Mouse (Mus musculus) embryonic stem cell, embryonic (primary cell): Measurements from ENCODE around the gene Elmo1.

Experiments
- CTCF ChIA-PET, 4 experiments: fragments of 300-600 bp in 2 of 4; fragments of 350-600 bp in 2 of 4; sonication (Branson Sonifier 250); formaldehyde crosslinking; loops; one replicate each; lab custom pipeline; 2022; ENCODE audit warnings: inconsistent platforms in 2 of 4; lab: Charles Lee
- POLR2A ChIA-PET, 4 experiments: fragments of 300-600 bp in 2 of 4; fragments of 350-600 bp in 2 of 4; sonication (Branson Sonifier 250); formaldehyde crosslinking; loops; one replicate each; lab custom pipeline; 2022; ENCODE audit warnings: antibody characterized with exemption in 4 of 4, inconsistent platforms in 1 of 4; lab: Charles Lee

Gene Elmo1

DNA sequence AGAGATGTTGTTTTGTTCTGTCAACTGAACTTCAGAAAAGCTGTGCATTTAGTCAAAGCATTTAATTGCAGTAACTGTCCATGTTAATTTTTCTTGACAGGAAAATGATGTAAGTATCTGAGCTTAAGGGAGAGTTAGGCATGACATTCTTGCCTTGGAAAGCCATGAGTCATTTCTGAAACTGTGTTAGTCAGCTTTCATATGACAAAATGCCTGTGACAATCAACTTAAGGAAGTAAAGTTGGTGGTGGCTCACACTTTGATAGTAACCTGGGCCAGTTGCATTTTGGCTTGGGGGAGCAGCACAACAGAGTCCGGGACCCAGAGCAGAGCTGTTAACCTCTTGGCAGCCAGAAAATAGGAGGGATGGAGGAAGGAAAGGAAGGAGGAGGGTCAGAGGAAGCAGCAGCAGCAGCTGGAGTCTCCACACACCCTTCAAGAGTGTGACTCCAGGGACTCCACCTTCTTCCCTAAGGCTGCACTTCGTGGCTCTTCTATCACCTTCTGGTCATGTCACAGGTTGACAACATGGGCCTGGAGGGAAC is 20.9 kb downstream of the Elmo1 start:
- CTCF ChIA-PET = interaction anchor here in 1 of 4 experiments (1.1 kb wide), 1 partner anchor 14 kb away, joined by 9 read pairs; no protein-coding TSS in a partner anchor
- POLR2A ChIA-PET = interaction anchor here in 3 of 4 experiments (0.6 to 3.6 kb wide), 7 partner anchors 9 to 95 kb away, joined by 3 to 20 read pairs (median 3); partner anchors contain the start of gene Elmo1 (in 1 of the 3)

DNA sequence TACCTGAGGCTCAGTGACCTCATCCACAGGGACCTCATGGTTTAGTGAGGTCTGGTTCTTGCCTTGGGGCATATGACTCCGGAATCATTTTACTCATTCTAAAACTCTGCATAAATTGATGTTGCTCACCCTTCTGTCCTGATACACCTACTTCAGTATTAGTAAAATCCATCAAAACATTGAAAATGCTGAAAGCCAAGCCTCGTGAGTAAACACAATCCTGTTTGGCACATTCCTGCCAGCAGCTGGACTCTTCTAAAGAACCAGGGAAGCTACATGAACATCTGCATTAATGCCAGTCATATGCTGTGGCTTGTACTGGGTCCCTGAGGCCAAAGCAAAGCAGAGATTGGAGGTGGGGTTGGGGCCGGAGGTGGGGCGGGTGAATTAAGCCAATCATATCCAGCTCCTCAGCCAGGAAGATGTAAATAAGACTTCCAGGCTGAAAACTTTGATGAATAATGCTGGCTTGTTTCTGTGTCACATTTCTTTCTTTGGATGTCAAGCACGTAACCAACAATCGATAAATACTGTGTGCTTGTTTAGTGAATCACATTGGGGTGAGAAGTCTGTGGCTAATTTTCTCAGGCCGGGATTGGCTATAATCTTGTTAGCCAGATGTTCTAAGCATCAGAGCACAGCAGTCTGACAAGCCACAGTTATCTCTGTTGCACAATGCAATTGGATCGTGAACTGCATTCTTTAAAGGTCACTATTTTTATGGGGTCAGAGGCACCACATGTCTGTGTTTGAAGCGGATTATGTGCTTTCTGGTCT is 24.9 kb downstream of the Elmo1 start:
- CTCF ChIA-PET = interaction anchor here in 1 of 4 experiments (0.6 kb wide), 1 partner anchor 739 kb away, joined by 3 read pairs; no protein-coding TSS in a partner anchor
- POLR2A ChIA-PET = interaction anchor here (0.6 to 2.8 kb wide), 16 partner anchors 10 to 148 kb away, joined by 3 to 17 read pairs (median 3); no protein-coding TSS in a partner anchor

DNA sequence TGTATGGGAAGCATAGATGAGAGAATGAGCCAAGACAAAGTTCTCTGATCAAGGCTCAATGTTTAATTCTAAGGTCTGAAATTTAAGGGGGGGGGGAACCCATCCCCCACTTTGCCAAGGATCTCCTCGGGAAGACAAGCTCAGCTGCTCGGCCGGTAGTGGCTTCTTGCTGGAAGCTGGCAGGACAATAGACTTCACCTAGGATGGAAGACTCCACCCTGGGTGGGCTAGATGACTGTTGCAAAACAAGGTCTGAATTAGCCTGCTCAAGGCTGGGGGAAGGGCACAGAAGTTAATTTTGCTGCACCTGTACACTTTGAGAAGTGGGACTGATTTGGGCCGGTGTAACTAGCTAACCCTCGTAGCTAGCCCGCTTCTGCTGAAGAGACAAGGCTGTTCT is 25.6 kb downstream of the Elmo1 start:
- ChIA-PET POLR2A (interaction anchor here in 3 of 4 experiments (0.8 to 2.8 kb wide), 13 partner anchors 9 to 147 kb away, joined by 3 to 17 read pairs (median 4); no protein-coding TSS in a partner anchor), CTCF (interaction anchor here in 1 of 4 experiments (1.3 kb wide), 1 partner anchor 26 kb away, joined by 5 read pairs; the partner anchor contains the start of gene Elmo1)

DNA sequence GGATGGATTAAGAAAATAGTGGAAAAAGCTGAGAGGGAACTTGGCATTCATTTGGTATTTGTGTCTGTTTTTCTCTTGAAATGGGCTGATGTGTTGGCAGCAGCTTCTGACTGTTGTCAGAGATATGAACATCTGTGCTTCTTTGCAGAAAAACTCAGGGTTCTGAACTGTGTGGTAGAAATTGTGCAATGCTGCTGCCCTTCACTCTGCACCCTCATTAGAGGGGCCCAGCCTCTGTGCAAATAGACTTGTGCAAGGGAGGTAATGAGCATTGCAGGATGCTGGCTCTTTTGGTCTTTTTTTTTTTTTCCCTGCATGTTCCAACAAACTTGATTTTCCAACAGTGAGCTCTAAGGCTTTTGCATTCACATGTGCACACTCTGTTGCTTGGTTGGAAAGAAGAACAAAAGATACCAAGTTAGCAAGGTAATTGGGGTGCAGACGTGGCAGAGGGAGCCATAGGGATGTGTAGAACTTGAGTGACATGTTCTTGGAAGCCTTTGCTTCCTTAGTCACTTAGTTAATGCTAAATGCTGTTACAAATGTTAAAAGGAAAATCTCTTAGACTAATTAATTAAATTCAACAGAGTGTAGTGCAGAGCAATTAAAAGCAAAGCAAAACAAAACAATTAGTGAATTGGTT is 26.6 kb downstream of the Elmo1 start:
- CTCF ChIA-PET = interaction anchor here in 2 of 4 experiments (0.6 to 1.3 kb wide), 2 partner anchors 13 to 27 kb away, joined by 3 to 5 read pairs; partner anchors contain the start of gene Elmo1 (in 1 of the 2)
- POLR2A ChIA-PET = interaction anchor here in 2 of 4 experiments (0.6 to 2.6 kb wide), 9 partner anchors 10 to 144 kb away, joined by 3 to 17 read pairs (median 3); no protein-coding TSS in a partner anchor

DNA sequence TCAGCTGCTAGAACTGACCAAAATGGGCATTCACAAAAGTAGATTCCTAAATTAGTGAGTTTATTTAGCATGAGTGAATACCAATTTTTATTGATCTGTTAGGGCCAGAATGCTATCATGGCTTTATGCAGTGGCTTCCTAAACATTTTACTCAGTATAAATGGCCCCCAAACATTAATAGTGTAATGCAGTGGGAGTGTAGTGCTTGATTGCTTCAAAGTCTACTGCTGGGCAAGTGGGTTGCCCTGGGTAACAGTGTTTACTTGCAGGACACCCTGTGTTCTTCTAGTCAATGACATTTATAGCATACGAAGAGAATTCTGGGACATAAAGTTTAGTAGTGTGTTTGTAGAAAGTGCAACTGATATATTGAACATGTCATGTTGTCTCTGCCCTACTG is 27.3 kb downstream of the Elmo1 start:
- POLR2A ChIA-PET = interaction anchor here in 1 of 4 experiments (0.6 to 2.6 kb wide), 4 partner anchors 17 to 26 kb away, joined by 3 to 17 read pairs (median 5); no protein-coding TSS in a partner anchor

DNA sequence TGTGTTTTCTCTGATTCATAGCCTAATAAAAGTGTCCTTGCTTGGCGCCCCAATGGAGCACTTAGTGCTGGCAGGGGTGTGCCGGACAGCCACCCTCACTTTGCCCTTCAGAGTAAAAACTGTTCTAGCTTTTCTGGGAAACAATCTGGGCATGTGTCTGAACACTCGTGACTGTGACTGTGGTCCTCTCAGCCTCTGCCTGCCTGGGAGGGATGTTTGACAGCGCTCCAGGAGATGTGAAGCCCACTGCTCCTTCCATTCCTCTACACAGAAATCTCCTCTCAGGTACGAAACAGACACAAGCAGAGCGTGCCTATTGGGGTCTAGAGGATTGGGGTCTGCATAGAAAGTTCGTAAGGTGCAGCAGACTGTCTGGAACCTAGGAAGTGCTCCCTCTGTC is 28.5 kb downstream of the Elmo1 start:
- POLR2A ChIA-PET = interaction anchor here in 1 of 4 experiments (1.5 to 3.4 kb wide), 2 partner anchors 9 to 19 kb away, joined by 4 to 20 read pairs; no protein-coding TSS in a partner anchor
- CTCF ChIA-PET = no interaction called here

More for the DNA sequence above, 27.3 kb downstream of the Elmo1 start:
- CTCF ChIA-PET = interaction anchor here in 1 of 4 experiments (0.6 kb wide), 1 partner anchor 14 kb away, joined by 3 read pairs; no protein-coding TSS in a partner anchor

DNA sequence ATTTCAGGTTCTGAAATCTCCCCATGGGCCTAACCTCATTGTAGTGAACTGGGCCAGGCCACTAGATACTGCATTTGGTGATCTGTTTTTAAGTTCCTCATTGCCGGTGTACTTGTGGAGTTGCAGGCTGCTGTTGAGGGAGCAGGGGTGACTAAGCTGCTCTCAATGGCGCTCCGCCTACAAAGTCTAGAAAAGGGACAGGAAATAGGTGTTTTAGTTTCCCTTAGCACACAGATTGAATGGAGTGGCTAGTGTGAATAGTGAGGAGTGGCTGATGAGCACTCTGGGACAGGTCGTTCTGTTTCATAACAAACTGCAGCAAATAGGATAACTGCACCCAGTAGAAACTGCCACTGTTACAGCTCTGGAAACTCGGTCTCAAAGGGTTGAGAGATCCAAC is 30.3 kb downstream of the Elmo1 start:
- CTCF ChIA-PET = no interaction called here
- POLR2A ChIA-PET = interaction anchor here in 3 of 4 experiments (0.6 to 3.4 kb wide), 5 partner anchors 11 to 50 kb away, joined by 3 to 20 read pairs (median 5); no protein-coding TSS in a partner anchor

DNA sequence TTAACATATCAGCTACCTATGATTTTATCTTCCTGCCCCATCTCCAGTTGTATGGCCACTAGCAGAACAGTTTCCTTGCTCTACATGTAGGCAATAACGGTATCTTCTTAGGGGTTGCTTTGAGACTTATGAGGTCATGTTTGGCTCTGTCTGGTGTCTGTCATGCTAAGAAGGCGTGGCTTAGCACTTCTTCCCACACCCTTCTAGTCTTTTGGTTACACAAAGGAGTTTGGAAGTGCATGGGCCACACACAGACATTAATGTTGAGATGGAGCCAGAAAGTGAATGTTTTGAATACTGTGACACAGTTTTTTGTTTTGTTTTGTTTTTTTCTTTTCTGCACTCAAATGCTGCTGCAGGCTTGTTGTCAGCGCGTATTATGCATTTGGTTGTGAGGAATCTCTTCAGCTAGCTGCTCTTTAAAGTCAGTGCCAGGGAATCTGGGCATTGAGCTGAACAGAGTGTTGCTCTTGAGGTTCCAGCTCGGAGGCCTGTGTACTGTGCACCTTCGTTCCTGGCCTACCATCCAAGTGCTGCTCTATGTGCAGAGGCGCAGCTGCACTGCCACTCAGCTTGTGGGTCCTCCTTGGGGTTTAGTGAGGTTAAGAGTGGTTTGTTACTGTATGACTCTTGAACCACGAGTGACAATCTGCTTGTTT is 31.1 kb downstream of the Elmo1 start:
- CTCF ChIA-PET = interaction anchor here in 2 of 4 experiments (0.7 kb wide), 2 partner anchors 27 to 176 kb away, joined by 3 read pairs; no protein-coding TSS in a partner anchor
- POLR2A ChIA-PET = interaction anchor here in 2 of 4 experiments (0.8 to 3.4 kb wide), 3 partner anchors 11 to 30 kb away, joined by 3 to 20 read pairs (median 3); no protein-coding TSS in a partner anchor

DNA sequence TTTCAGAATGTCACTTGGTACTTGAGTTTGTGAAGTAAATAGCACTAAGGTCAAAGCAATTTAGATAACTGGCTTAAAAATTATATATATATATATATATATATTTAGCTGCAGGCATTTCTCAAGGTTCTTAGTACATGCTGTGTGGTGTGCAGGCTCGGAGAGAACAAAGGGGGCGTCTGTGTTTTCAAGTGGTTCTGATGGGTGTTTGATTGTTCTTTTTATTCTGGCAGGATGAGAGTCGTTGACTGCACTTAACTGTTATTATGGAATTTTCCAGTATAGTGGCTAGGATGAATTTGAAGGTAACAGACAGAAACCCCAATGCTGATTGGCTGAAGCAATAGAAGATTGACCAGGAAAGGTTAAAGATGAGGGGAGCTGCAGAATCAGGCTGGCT is 33.6 kb downstream of the Elmo1 start:
- CTCF ChIA-PET = no interaction called here
- POLR2A ChIA-PET = interaction anchor here in 1 of 4 experiments (0.9 to 1.8 kb wide), 3 partner anchors 9 to 14 kb away, joined by 4 to 5 read pairs (median 5); no protein-coding TSS in a partner anchor

DNA sequence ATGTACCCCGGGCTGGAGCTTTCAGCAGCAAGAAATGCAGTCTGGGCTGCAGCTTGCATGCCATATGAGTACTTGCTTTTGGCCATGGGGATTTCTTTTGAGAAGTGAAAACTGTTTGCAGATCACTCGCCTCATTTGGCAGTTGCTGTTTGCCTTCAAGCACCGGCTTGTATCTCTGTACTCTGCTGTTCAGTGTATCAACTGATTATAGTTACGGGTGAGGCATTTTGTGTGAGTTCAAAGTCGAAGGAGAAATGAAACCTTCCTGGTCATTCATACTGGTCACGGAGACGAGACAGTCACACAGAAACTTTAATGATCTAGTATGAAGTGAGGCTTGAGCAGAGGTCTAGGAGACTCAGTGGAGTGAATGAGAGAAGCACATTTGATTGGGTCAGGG is 34.6 kb downstream of the Elmo1 start:
- ChIA-PET CTCF (no interaction called here), POLR2A (interaction anchor here in 1 of 4 experiments (0.6 to 0.8 kb wide), 3 partner anchors 10 to 763 kb away, joined by 3 read pairs; no protein-coding TSS in a partner anchor)

DNA sequence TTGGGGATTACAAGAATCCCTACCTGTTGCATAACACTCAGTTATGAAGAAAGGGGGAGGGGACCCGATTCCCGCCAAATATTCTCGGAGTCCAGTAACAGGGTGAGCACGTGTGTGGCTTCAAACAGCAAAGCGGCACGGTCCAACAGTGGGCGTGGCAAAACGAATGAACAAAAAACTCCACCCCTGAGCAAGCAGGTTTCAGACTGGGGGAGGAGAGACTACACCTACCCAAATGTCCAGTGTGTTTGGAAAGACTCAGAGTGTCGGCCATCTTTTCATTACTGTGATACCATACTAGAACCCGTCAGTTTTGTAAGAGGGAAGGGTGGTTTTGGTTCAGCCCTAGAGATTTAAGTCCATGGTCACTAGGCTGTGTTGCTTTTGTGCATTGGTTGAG is 35.4 kb downstream of the Elmo1 start:
- CTCF ChIA-PET = no interaction called here
- POLR2A ChIA-PET = no interaction called here

DNA sequence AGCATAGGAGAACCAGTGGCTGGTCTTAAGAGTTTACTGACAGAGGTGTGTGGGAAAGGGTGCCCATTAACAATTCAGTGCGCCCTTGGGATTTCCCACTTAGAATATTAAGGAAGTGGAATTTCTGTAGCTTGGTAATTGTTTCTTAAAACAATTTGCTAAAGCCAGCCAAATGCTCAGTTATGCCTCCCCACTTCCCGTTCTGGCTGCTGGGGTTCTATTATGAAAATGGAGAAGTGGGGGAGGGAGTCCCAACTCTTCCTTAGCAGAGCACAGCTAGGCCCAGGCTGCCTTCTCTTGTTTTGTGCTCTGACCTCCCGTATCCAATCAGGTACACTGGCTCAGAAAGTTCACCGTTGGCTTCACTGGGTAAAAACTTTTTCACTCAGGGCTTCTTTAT is 37.2 kb downstream of the Elmo1 start:
- CTCF ChIA-PET = no interaction called here
- POLR2A ChIA-PET = interaction anchor here in 2 of 4 experiments (1.2 to 1.4 kb wide), 2 partner anchors 11 to 12 kb away, joined by 3 read pairs; no protein-coding TSS in a partner anchor

DNA sequence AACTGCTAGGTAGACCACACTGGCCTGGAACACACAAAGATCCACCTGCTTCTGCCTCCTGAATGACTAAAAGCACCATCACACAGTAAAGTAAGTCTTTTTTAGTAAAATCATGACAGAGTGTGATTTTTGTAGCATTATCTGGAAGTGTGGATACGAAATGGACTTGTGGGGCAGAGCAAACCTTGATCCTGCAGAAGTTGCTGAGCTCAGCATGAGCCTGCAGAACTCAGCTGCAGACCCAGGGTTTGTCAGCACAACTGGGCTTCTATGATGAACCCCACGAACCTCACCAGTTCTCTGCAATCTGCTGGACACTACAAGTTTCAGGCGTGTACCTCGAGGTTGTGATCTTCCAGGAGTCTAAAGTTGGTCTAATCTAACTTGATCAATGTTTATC is 37.7 kb downstream of the Elmo1 start:
- CTCF ChIA-PET = no interaction called here
- POLR2A ChIA-PET = interaction anchor here in 2 of 4 experiments (1.2 to 1.4 kb wide), 2 partner anchors 12 to 13 kb away, joined by 3 read pairs; no protein-coding TSS in a partner anchor

DNA sequence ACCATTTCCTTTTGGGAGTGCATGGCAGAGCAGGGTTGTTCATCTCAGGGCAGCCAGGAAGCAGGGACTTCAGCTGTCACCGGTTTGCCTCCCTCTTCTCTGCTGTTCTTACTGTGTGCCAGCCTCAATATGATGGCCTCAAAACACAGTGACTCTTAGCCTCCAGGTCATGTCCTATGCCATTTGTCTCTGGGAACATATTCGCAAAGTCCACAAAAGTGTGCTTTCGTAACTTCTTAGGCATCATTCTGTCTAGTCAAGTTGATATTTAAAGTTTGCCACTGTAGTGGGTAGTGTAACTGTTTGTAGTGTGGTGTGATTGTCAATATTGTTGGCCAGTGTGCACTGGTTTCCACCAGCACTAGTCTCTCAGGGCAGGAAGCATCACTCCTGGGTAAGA is 40.3 kb downstream of the Elmo1 start:
- ChIA-PET CTCF (no interaction called here), POLR2A (no interaction called here)

DNA sequence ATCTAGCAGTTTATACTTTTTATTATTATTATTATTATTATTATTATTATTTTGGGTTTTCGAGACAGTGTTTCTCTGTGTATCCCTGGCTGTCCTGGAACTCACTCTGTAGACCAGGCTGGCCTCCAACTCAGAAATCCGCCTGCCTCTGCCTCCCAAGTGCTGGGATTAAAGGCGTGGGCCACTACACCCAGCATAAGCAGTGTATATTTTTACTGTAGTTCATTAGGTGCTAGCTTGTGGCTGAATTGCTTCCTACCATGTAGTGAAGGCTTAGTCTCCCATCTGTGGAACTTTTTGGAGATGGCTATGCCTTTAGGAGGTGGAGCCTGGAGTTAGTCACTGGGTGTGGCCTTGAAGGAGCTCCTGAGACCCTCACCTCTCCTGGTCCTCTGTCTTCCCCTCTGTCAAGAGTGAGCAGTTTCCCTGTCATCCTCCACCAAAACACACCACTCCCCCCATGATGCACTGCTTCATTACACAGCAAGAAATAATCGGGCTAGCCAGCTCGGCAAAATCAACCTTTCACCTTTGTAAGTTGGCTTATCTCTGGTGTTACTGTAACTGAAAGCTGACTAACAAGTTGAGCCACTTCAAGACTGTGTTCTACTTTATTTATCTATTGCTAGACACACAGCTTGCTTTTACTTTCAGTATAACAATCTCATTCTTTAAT is 41.1 kb downstream of the Elmo1 start:
- CTCF ChIA-PET = no interaction called here
- POLR2A ChIA-PET = interaction anchor here in 1 of 4 experiments (0.7 to 1.0 kb wide), 2 partner anchors 8 to 52 kb away, joined by 3 read pairs; no protein-coding TSS in a partner anchor

DNA sequence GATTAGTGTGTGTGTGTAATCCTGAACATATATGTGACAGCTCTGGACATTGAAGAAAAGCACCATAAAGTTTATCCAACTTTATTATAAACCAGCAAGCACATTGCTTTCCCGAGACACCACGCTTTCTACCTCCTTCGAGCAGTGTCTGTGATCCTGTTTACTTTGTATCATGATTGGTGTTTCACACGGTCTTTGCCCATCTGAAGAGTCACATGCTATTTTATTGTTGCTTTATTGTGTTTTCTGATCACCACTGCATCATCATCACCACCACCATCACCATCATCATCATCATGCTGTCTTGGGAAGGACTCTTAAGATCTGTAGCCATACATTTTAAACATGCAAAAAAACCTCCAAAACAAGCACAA is 41.6 kb downstream of the Elmo1 start:
- CTCF ChIA-PET = no interaction called here

More for the DNA sequence above, 41.6 kb downstream of the Elmo1 start:
- POLR2A ChIA-PET = interaction anchor here in 1 of 4 experiments (0.7 to 1.0 kb wide), 2 partner anchors 9 to 51 kb away, joined by 3 read pairs; no protein-coding TSS in a partner anchor
